Mouse (Mus musculus) adrenal gland, postnatal 10 days (tissue): ENCODE measurements at regions not wholly inside any gene's neighbourhood (a gene's known extent, or its start where the extent isn't known, plus 50 kb on each side); places are given as distances from the start of the nearest gene placed in this dataset.

Source experiments
- DNase-seq: peaks from one replicate; pipeline ENCODE4 v3.0.0; 2021; ENCODE audit warnings: mixed read lengths

DNA sequence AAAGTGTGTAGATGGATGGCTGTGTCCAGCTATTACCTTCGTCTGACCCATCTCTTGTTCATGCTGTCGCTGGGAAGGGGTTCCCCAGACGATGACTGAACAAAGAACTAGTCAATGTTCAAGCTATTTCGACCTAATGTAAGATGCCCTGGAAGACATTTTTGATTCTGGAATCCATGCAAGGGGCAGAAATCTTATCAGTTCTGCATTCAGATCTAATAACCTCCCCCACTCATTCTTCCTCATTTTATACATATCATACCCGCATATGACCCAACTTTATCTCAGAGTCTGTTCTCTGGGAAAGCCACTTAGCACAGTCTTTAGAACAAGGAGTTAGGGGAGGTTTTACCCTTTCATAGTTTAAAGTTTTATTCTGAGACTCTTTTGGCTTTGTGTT, 52.2 kb upstream of the 2310009B15Rik start:
- no peak for DNase-seq

DNA sequence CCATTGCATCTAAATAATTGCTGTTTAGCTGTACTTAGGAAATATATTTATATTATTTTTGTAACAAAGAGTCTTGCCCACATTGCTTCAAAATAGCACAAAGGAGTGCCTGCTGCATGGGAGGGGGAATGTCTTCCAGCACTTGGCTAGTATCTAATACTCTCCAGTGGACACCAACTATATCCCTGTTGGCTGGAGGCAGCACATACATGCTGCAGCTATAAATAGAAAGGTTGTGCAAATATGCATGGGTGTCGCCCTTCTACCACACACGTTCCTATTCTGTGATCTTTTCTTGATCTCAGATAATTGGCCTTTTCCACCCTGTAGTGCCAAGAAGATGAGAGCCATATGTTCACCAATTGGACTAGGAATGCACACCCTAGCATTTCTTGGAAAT, 53.0 kb upstream of the 2310009B15Rik start:
- no peak for DNase-seq

DNA sequence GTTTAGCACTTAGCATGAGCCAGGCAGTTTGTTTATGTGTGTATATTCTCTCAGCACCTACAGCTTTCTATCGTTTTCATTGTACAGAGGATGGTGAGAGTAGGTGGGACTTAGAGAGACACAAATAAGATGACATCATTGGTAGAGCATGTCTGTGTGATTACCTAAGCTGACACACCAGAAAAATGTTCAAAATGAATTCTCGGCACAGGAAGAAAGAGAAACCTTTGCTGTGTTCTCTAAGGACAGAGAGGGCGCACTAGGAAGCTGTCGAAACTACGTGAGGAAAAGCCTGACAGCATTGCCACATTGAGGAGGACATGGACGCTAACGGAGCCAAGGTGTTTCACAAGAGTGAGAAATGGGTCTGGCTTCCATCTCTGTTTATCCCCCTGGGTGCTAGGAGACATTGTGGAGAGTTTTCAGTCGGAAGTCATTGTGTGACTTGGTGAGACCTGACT, 51.0 kb upstream of the Dennd1b start:
- DNase-seq: peak; percentile 66

DNA sequence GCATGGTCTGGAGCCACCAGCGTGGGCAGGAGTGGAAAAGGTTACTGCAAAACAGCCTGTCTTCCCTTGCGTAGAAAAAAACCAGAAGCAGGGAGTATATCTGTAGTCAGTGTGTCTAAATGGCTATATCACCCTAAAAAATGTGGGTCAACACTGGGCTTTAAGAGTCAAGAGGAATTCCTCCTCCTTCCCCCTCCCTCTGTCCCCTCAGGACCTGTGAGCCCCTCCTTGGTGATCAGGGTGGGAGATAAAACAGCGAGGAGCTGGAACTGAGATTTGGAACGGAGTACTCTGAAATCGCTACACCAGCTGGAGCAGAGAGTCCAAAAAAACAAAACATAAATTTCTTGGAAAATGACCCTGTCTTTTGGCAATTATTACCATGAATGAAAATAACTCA, 50.3 kb upstream of the Dennd1b start:
- peak; percentile 18 for DNase-seq

DNA sequence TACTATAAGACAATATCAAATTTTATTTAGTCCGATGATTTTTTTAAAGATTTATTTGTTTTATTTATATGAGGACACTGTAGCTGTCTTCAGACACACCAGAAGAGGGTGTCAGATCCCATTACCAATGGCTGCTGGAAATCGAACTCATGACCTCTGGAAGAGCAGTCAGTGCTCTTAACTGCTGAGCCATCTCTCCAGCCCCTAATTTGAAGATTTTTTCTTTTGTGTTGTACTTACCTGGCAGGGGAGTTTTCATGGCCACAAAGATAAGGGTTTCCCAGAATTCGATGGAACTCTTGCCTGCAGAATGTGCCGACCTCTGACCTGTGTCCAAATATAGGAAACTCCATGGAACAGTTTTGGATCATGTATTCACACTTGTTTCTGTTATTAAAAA, 49.8 kb upstream of the Dennd1b start:
- no peak for DNase-seq
